In the genomic region with DNA sequence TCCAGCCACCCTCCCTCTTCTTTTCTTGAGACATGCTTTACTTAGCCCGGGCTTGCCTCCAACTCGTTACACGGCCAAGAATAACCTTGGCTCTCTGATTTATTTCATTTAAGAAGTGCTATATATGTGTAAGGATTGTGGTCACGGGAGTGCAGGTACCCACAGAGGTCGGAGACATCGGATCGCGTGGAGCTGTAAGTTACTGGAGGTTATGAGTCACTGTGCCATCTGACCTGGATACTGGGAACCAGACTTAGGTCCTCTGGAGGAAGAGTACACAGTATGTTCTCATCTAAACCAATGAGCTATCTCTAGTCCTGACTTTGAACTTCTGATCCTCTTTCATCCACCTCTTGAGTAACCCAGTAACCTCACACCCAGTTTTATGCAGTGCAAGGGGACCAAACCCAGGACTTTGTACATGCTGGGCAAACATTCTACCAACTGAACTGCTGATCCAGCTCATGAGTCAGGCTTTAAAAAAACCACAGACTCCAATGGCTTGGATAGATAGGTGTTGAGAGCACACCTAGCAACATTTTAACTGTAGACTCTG, we compare ENCODE assay signal across 8 mouse cellular contexts. TPM values are rescaled to one million over a fixed set of nuclear protein-coding genes. Genes with fewer than 3 reads are reported as not detected.
DNase-seq lines count a peak whose midpoint lies in the region; ATAC-seq lines count a peak whose summit lies in the region.

No protein-coding gene starts in this region.

- no peak for ATAC-seq in heart, embryonic 16.5 days (replicated peaks; ENCODE audit: extremely low read depth, insufficient read depth, low FRiP score)
- ATAC-seq in CD4-positive, CD25-positive, alpha-beta regulatory T cell, adult 4 months, result peak; percentile 3
- ATAC-seq in liver, embryonic 11.5 days (replicated peaks; ENCODE audit: low FRiP score), result peak; percentile 35

- intact Hi-C loops in heart, postnatal 10 days (cut with DNase I), result no loop called here
- intact Hi-C loops in heart, postnatal 36 days (cut with DNase I), result no loop called here

- H3K4me2 ChIP-seq in heart, embryonic 16.5 days (ENCODE audit: low read depth, low read length), result no peak overlapping the region
- no peak overlapping the region for H3K4me2 ChIP-seq in liver, embryonic 11.5 days

- DNase-seq in heart, postnatal 10 days, result no peak
- DNase-seq in fibroblast of lung, adult 2 months (ENCODE audit: low read depth), result peak; percentile 87
- DNase-seq in liver, embryonic 11.5 days (ENCODE audit: low spot score), result no peak
- DNase-seq in cerebellum, postnatal 25 days, result no peak
- DNase-seq in T-cell, adult 2 months (ENCODE audit: low spot score), result no peak
- no peak for DNase-seq in heart, postnatal 36 days

- H3K36me3 ChIP-seq in heart, embryonic 16.5 days (ENCODE audit: control insufficient read depth, insufficient read depth), result no peaks in the 10 kb centered on the region
- H3K36me3 ChIP-seq in liver, embryonic 11.5 days (ENCODE audit: control insufficient read depth, insufficient read depth, low read length), result no peaks in the 10 kb centered on the region

- no peak overlapping the region for H3K4me3 ChIP-seq in heart, embryonic 16.5 days (ENCODE audit: low read length)
- no peak overlapping the region for H3K4me3 ChIP-seq in liver, embryonic 11.5 days (ENCODE audit: low read depth, low read length)

- peak overlapping the region; percentile 83 for H3K27ac ChIP-seq in heart, embryonic 16.5 days (ENCODE audit: low read length)
- H3K27ac ChIP-seq in liver, embryonic 11.5 days (ENCODE audit: low read depth, low read length), result peak overlapping the region; percentile 52

- peaks cover 35% of the 10 kb centered on the region for H3K4me1 ChIP-seq in heart, embryonic 16.5 days (ENCODE audit: control insufficient read depth, insufficient read depth, low read length)
- H3K4me1 ChIP-seq in liver, embryonic 11.5 days (replicated peaks; ENCODE audit: control insufficient read depth, insufficient read depth, low read length), result peaks cover 29% of the 10 kb centered on the region

- H3K9me3 ChIP-seq in heart, embryonic 16.5 days (replicated peaks; ENCODE audit: control insufficient read depth, low read length), result no peaks in the 10 kb centered on the region
- H3K9me3 ChIP-seq in liver, embryonic 11.5 days (ENCODE audit: control insufficient read depth, low read length), result no peaks in the 10 kb centered on the region; the same call in 1 of the 2 replicates

- H3K9ac ChIP-seq in heart, embryonic 16.5 days (ENCODE audit: low read length), result no peak overlapping the region; the same call in 1 of the 2 replicates
- H3K9ac ChIP-seq in liver, embryonic 11.5 days (ENCODE audit: low read depth, low read length), result no peak overlapping the region

- 57% methylated on average over 8 of the region's 8 CpGs for WGBS in heart, embryonic 16.5 days
- 86% methylated on average over 8 of the region's 8 CpGs for WGBS in liver, embryonic 11.5 days

- H3K27me3 ChIP-seq in heart, embryonic 16.5 days (ENCODE audit: control insufficient read depth, insufficient read depth, low read length), result no peaks in the 10 kb centered on the region
- no peaks in the 10 kb centered on the region for H3K27me3 ChIP-seq in liver, embryonic 11.5 days (replicated peaks; ENCODE audit: control insufficient read depth, insufficient read depth, low read length)

RNA-seq across cellular contexts. Expression of a gene that starts 46.8 kb away (rescaled TPM):
- polyA plus RNA-seq in heart, embryonic 16.5 days (2015; fragmentation: Nextera tagmentation; extraction: Ambion mirVana), result 33.1 and 36.5 TPM in 2 replicates
- total RNA-seq in heart, postnatal 10 days (2021), result 10 to 100 TPM; 62.3 to 63.3 TPM
- 100 to 1,000 TPM; 223 to 256 TPM for polyA plus RNA-seq in CD4-positive, CD25-positive, alpha-beta regulatory T cell, adult 4 months (2017; shearing (Covaris generic))
- polyA plus RNA-seq in liver, embryonic 11.5 days (2014; fragmentation: Nextera tagmentation; extraction: Ambion mirVana), result 30.9 and 34.5 TPM in 2 replicates
- total RNA-seq in heart, postnatal 36 days (2021), result 10 to 100 TPM; 49.0 to 52.1 TPM
